Mouse (Mus musculus) MEL (cell line): ENCODE data around the gene Prkd2. TPM values are rescaled to one million over a fixed set of nuclear protein-coding genes. Genes with fewer than 3 reads are reported as not detected.

Source experiments
- DNase-seq: peaks from one replicate; pipeline ENCODE4 v3.0.0; 2011; ENCODE audit warnings: low read depth, low spot score
- H3K27ac ChIP-seq: 2 replicates; pipeline ENCODE4 v1.5.1; 2012; ENCODE audit warnings: low read depth, mild to moderate bottlenecking, control low read depth, low read length, moderate library complexity; ENCODE audit not compliant: control insufficient read depth
- H3K27me3 ChIP-seq, 2 experiments: fragments of 150-350 bp in 1 of 2; sonication (generic) in 1 of 2; 2 replicates each; pipeline ENCODE4 v1.6.1; 2012; ENCODE audit warnings: low read length in 2 of 2, mild to moderate bottlenecking in 2 of 2, improper control_type of control experiment in 1 of 2, moderate library complexity in 1 of 2; ENCODE audit not compliant: insufficient read depth in 2 of 2, control insufficient read depth in 1 of 2
- H3K36me3 ChIP-seq, 2 experiments: 2 replicates each; pipeline ENCODE4 v1.6.1; 2012 to 2014; ENCODE audit warnings: low read length in 2 of 2, improper control_type of control experiment in 1 of 2, inconsistent platforms in 1 of 2, mild to moderate bottlenecking in 1 of 2; ENCODE audit not compliant: insufficient read depth in 2 of 2, control insufficient read depth in 1 of 2
- H3K4me1 ChIP-seq, 2 experiments: fragments of 150-350 bp in 1 of 2; sonication (generic) in 1 of 2; 2 replicates each; pipeline ENCODE4 v1.6.1; 2012; ENCODE audit warnings: low read length in 2 of 2, improper control_type of control experiment in 1 of 2, mild to moderate bottlenecking in 1 of 2; ENCODE audit not compliant: insufficient read depth in 2 of 2, control insufficient read depth in 1 of 2
- H3K4me3 ChIP-seq, 2 experiments: fragments of 150-350 bp in 1 of 2; sonication (generic) in 1 of 2; 2 replicates each; pipeline ENCODE4 v1.5.1; 2012; ENCODE audit warnings: low read depth in 2 of 2, low read length in 2 of 2, mild to moderate bottlenecking in 2 of 2, moderate library complexity in 2 of 2, control low read depth in 1 of 2, improper control_type of control experiment in 1 of 2; ENCODE audit not compliant: control insufficient read depth in 1 of 2, insufficient read depth in 1 of 2
- H3K79me2 ChIP-seq: 2 replicates; pipeline ENCODE4 v1.6.1; 2012; ENCODE audit warnings: mild to moderate bottlenecking, low read length, moderate library complexity; ENCODE audit not compliant: control insufficient read depth, poor library complexity, insufficient read depth
- H3K9ac ChIP-seq: 2 replicates; pipeline ENCODE4 v1.6.1; 2012; ENCODE audit warnings: low read depth, mild to moderate bottlenecking, control low read depth, low read length, moderate library complexity; ENCODE audit not compliant: control insufficient read depth, poor library complexity, severe bottlenecking
- H3K9me3 ChIP-seq: fragments of 150-350 bp; sonication (generic); replicated peaks from 2 replicates; pipeline ENCODE4 v1.6.1; 2012; ENCODE audit warnings: mild to moderate bottlenecking, low read length, improper control_type of control experiment, moderate library complexity; ENCODE audit not compliant: insufficient read depth
- CHD1 ChIP-seq: IDR thresholded peaks from 2 replicates; pipeline ENCODE4 v1.6.1; 2012; ENCODE audit warnings: low read depth, mild to moderate bottlenecking, inconsistent platforms, low read length, improper control_type of control experiment
- ETS1 ChIP-seq: IDR thresholded peaks from 2 replicates; pipeline ENCODE4 v1.6.1; 2012; ENCODE audit warnings: low read depth, mild to moderate bottlenecking, inconsistent platforms, low read length, improper control_type of control experiment, moderate library complexity
- GATA1 ChIP-seq: IDR thresholded peaks from 2 replicates; pipeline ENCODE4 v1.6.1; 2011; ENCODE audit warnings: low read depth, low read length, improper control_type of control experiment
- JUND ChIP-seq: IDR thresholded peaks from 2 replicates; pipeline ENCODE4 v1.6.1; 2011; ENCODE audit warnings: low read depth, mild to moderate bottlenecking, improper control_type of control experiment, low read length
- KAT2A ChIP-seq: conservative IDR thresholded peaks from 2 replicates; pipeline ENCODE4 v1.6.1; 2012; ENCODE audit warnings: low read depth, low read length, improper control_type of control experiment, inconsistent platforms
- MAFK ChIP-seq: IDR thresholded peaks from 2 replicates; pipeline ENCODE4 v1.6.1; 2011; ENCODE audit warnings: low read depth, mild to moderate bottlenecking, low read length, improper control_type of control experiment, borderline replicate concordance
- MEF2A ChIP-seq: IDR thresholded peaks from 2 replicates; pipeline ENCODE4 v1.6.1; 2014; ENCODE audit warnings: low read depth, mild to moderate bottlenecking, inconsistent platforms, low read length, improper control_type of control experiment; ENCODE audit not compliant: poor library complexity, insufficient replicate concordance, severe bottlenecking; ENCODE audit errors: extremely low read depth
- MXI1 ChIP-seq: IDR thresholded peaks from 2 replicates; pipeline ENCODE4 v1.6.1; 2011; ENCODE audit warnings: mild to moderate bottlenecking, low read depth, low read length, improper control_type of control experiment
- NELFE ChIP-seq: IDR thresholded peaks from 2 replicates; pipeline ENCODE4 v1.6.1; 2011; ENCODE audit warnings: low read depth, low read length, improper control_type of control experiment
- RAD21 ChIP-seq: IDR thresholded peaks from 2 replicates; pipeline ENCODE4 v1.6.1; 2011; ENCODE audit warnings: mild to moderate bottlenecking, low read depth, low read length, improper control_type of control experiment
- SMC3 ChIP-seq: IDR thresholded peaks from 2 replicates; pipeline ENCODE4 v1.6.1; 2011; ENCODE audit warnings: low read depth, low read length, improper control_type of control experiment
- TCF12 ChIP-seq: IDR thresholded peaks from 2 replicates; pipeline ENCODE4 v1.6.1; 2014; ENCODE audit warnings: low read depth, mild to moderate bottlenecking, inconsistent platforms, low read length, improper control_type of control experiment, moderate library complexity
- USF1 ChIP-seq: IDR thresholded peaks from 2 replicates; pipeline ENCODE4 v1.6.1; 2014; ENCODE audit warnings: low read depth, mild to moderate bottlenecking, inconsistent platforms, low read length, improper control_type of control experiment, moderate library complexity
- ZKSCAN1 ChIP-seq: IDR thresholded peaks from 2 replicates; pipeline ENCODE4 v1.6.1; 2012; ENCODE audit warnings: low read depth, mild to moderate bottlenecking, inconsistent platforms, low read length, improper control_type of control experiment, moderate library complexity
- polyA plus RNA-seq, 2 experiments: library from polyadenylated mRNA; stranded (reverse) in 1 of 2; unstranded in 1 of 2; fragments of >175 nt in 1 of 2; fragments of >200 nt in 1 of 2; gene quantifications; 2 replicates each; pipeline versions ENCODE4 v1.2.1 to v1.2.4; 2012; ENCODE audit warnings: low replicate concordance in 2 of 2, low read depth in 1 of 2; ENCODE audit not compliant: insufficient read length in 2 of 2, insufficient read depth in 1 of 2, missing spikeins in 1 of 2
- total RNA-seq: library from RNA; depleted of rRNA; stranded (reverse); fragments of 300-350 nt; gene quantifications from 2 replicates; pipeline ENCODE4 v1.2.3, GENCODE M21; 2012

The Prkd2 gene
- total and polyA plus RNA-seq, 3 experiments, result 2.9 to 8.7 TPM; not detected in 1

GRCm38 (mm10) chr7:16918014-16918413, 75.3 kb downstream of the Prkd2 start:
- no peak for TF ChIP-seq RAD21
- TF ChIP-seq ZKSCAN1, result no peak
- TF ChIP-seq MEF2A, result no peak
- TF ChIP-seq MAFK, result no peak
- TF ChIP-seq SMC3, result no peak
- TF ChIP-seq ETS1, result no peak
- TF ChIP-seq NELFE, result no peak
- TF ChIP-seq KAT2A, result no peak
- TF ChIP-seq USF1, result no peak
- TF ChIP-seq MXI1, result no peak
- TF ChIP-seq CHD1, result no peak
- TF ChIP-seq TCF12, result no peak
- TF ChIP-seq JUND, result no peak
- no peak for TF ChIP-seq GATA1
- Histone ChIP-seq H3K4me3 (no peak overlapping the region), H3K4me1 (peaks cover 0 to 19% of the 10 kb centered on the region in 2 experiments; a peak in 3 of 4 replicates), H3K9ac (no peak overlapping the region), H3K27me3 (no peaks in the 10 kb centered on the region), H3K36me3 (peaks cover 0 to 10% of the 10 kb centered on the region in 2 experiments; a peak in 2 of 4 replicates), H3K79me2 (peaks cover 36% of the 10 kb centered on the region), H3K9me3 (no peaks in the 10 kb centered on the region), H3K27ac (no peak overlapping the region)
- no peak for DNase-seq

- H3K4me3 ChIP-seq, result no peak overlapping the region
- H3K4me1 ChIP-seq, result peaks cover 0 to 15% of the 10 kb centered on the region in 2 experiments; a peak in 3 of 4 replicates
- no peaks in the 10 kb centered on the region for H3K9me3 ChIP-seq
- H3K9ac ChIP-seq, result no peak overlapping the region
- no peak for DNase-seq
- H3K27ac ChIP-seq, result no peak overlapping the region
- H3K27me3 ChIP-seq, result no peaks in the 10 kb centered on the region
- H3K79me2 ChIP-seq, result peaks cover 42% of the 10 kb centered on the region
- peaks cover 0 to 10% of the 10 kb centered on the region in 2 experiments; a peak in 2 of 4 replicates for H3K36me3 ChIP-seq
- no peak for TF ChIP-seq MEF2A
- no peak for TF ChIP-seq KAT2A
These were observed 76.0 kb downstream of the Prkd2 start for GRCm38 (mm10) chr7:16918670-16919069.
